Mouse (Mus musculus) brain, embryonic 18.5 days (tissue): ENCODE measurements around the gene Lrrc4.

ENCODE experiments used
- DNase-seq: peaks from one replicate; pipeline ENCODE4 v3.0.0-alpha.2; 2012; ENCODE audit warnings: low read depth, low spot score

Lrrc4 gene

GRCm38 (mm10) chr6:28831011-28831853 is at the start of gene Lrrc4:
Lrrc4 (minus strand) TSS chr6:28831747.
- no peak for DNase-seq

GRCm38 (mm10) chr6:28880909-28881308 is 49.4 kb upstream of the Lrrc4 start:
- DNase-seq, result no peak

- DNase-seq, result no peak
Measured at GRCm38 (mm10) chr6:28879315-28879714, 47.8 kb upstream of the Lrrc4 start.

DNA sequence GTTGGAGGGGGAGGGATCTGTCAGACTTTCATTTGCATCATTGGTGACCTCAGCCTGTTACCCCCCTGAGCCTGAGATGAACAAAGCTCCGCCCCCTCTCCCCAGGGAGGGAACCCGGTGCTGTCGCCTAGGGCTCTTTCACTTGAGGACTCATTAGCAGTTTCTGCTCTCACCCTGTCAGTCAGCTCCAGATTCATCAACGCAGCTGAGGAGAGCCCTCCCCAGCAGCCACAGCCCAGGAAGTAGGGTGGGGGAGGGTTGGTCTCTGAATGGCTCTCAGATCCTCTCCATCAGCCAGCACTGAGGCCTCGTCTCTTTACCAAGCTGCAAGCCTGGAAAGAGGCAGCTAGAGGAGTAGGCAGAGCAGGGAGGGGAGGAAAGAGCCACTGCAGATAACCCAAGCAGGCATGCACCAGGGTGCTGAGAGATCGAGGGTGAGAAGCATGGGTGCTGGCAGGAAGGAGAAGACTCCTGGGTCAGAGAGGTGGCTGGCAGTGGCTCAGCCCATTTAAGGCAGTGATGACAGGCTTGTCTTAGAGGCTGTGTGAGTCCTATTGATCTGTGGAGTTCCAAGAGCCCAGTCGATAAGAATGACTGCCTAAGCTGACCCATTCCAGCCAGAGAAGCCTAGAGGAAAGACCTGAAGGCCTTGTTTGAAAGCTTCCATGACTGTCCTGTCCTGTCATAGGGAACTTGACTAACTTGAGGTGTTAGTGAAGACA is 46.6 kb upstream of the Lrrc4 start:
- DNase-seq, result no peak

DNA sequence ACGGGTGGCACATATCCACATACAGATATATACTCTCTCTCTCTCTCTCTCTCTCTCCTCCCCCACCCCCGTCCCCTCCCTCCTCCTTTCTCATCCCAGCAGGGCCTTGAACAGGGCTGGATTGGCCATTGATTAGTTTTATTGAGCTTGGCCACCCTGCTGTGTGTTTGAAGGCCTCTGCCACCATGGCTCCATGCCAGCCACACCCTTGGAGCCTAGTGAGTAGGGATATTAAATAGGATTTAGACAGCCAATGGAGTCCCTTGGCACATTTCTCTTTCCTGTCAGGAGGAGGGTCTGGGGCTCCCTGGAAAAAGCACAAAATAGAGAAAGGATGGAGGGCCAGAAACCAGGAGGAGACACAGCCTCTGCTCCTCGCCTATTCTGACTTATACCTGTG is 44.9 kb upstream of the Lrrc4 start:
- no peak for DNase-seq

GRCm38 (mm10) chr6:28875333-28875732 is 43.8 kb upstream of the Lrrc4 start:
- DNase-seq, result no peak

- no peak for DNase-seq
Measured at GRCm38 (mm10) chr6:28874759-28875158, 43.2 kb upstream of the Lrrc4 start.

DNA sequence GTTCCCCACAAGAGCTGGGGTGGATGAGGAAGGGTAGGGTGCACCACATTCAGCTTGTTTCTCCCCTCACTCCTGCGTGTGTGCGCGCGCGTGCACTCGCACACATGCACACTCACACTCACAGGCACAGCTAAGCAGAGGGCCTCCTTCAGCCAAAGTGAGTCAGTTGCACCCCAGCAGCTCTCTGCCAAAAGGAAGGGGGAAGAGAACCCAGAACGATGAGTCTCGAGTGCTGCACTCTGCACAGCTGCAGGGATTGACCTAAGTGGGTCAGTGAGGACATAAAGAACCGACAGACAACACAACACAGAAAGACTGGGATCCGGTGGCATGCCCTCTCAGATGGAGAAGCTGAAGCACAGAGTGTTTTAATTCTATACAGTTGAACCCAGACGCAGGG is 42.5 kb upstream of the Lrrc4 start:
- DNase-seq, result no peak

DNA sequence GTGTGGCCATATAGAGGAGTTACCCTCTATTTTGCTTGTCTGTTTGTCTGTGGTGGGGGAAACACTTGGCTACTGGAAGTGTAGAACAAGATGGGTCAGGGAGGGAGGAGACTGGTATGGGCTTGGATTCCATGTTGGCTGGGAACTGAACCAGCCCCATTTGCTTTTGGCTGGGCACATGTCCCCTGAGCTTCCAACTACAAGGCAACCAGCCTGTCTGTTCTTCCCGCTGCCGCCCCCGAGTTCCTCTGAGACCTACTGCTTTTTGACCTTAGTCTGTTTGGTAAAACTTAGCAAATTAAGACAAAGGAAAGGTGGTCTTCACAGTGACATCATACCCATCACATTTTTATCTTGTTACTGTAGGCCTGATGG is 40.9 kb upstream of the Lrrc4 start:
- DNase-seq, result no peak

DNA sequence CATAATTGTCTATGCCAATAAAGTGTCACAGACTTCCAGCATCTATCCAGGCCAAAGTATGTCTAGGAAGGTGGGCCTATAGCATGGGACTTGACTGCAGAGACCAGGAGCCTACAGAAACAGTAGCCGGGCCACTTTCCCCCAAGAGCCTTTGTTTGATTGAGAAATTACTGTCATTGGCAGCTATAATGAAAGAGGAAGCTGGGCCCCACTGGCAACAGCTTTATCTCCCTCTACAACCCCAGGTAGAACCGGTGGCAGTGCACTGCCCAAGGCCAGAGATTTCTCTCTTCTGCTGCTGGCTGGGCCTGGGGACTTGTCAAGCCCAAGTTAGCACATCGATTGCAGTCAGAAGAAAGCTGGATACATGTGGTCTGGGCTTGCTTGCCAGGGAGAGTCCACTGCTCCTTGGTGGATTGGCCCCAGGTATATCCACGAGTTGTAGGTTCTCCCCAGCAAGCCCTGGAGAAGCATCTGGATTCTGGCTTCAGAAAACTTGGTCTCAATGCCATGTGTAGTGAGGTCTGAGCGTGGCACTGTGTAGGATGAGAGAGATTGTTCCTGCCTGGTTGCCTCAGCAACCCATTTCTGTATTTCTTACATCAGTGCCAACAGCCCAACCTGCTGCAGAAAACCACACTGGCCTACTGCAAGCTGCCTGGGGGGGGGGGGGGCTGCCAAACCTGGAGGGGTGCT is 40.3 kb upstream of the Lrrc4 start:
- no peak for DNase-seq

DNA sequence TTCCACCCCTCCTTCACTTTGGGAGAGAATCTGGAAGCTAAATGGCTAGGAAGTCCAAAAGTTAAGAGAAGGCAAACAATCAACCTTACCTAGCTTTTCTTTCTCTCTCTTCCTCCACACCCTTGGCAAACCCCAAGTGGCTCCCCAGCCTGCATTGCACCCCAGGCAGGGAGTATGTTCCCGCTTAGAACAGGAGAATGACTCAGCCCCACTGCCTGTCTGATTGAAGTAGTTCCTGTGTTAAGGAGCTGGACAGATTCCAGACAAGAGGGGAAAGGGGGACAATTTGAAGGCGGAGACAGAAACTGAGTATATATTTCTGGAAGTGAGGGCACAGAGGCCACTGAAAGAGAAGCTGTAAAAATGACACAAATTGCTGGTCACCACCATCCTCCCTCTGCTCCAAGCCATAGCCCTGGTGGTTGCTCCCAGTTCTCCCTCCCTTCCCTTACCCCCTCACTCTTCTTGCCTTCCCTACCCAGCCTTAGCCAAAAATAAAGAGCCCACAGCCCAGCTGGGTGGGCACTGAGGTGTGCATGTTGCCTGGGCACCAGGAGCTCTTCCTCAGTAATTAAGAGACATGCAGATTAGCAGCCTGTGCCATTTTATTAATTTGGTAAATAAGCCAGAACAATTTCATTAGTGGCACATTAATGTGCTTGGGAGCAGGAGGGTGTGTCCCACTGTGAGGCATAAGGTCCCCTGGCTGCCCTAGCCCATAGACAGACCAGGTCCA is 36.1 kb upstream of the Lrrc4 start:
- no peak for DNase-seq

GRCm38 (mm10) chr6:28866206-28866605 is 34.7 kb upstream of the Lrrc4 start:
- no peak for DNase-seq

- DNase-seq, result no peak
Measured at GRCm38 (mm10) chr6:28865112-28865511, 33.6 kb upstream of the Lrrc4 start.

DNA sequence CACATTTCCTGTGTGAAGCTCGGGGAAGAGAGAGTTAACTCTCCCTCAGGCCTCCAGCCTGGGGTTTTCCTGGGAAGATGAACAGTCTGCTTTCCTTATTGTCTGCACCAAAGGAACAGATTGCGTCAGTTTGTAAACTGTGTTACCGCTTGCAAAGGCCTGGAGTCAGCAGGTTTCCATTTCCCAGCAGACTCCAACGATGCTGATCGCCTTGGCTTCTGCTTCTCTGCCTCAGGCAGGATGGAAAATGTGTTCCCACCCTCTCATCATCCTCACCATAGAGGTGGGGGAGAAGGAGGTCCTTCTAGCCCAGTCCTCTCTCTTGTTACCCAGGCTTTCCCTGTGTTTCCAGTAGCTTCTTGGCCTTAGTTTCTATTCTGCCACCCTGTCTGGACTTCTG is 33.1 kb upstream of the Lrrc4 start:
- DNase-seq, result no peak

GRCm38 (mm10) chr6:28862304-28862703 is 30.8 kb upstream of the Lrrc4 start:
- DNase-seq, result no peak

GRCm38 (mm10) chr6:28860922-28861321 is 29.4 kb upstream of the Lrrc4 start:
- DNase-seq, result no peak

DNA sequence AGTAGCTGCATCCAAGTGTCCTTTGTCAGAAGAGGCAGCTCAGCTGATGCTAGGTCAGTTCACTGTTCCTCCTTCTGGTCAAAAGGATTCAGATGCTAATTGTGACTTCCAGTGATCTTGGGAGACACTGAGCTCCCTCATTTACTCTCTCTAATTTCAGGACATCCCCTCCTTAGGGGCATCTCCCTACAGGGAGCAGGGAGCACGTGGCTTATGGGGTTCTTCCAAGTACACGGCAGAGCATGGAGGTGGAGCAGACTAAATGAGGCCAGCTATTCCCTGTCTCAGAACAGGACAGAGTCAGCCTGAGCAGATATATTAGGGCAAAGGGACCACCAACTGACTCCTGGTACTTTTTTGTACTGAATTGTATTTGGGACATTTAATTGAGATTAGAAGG is 28.9 kb upstream of the Lrrc4 start:
- DNase-seq, result no peak

- DNase-seq, result no peak
Measured at GRCm38 (mm10) chr6:28859094-28859493, 27.5 kb upstream of the Lrrc4 start.

DNA sequence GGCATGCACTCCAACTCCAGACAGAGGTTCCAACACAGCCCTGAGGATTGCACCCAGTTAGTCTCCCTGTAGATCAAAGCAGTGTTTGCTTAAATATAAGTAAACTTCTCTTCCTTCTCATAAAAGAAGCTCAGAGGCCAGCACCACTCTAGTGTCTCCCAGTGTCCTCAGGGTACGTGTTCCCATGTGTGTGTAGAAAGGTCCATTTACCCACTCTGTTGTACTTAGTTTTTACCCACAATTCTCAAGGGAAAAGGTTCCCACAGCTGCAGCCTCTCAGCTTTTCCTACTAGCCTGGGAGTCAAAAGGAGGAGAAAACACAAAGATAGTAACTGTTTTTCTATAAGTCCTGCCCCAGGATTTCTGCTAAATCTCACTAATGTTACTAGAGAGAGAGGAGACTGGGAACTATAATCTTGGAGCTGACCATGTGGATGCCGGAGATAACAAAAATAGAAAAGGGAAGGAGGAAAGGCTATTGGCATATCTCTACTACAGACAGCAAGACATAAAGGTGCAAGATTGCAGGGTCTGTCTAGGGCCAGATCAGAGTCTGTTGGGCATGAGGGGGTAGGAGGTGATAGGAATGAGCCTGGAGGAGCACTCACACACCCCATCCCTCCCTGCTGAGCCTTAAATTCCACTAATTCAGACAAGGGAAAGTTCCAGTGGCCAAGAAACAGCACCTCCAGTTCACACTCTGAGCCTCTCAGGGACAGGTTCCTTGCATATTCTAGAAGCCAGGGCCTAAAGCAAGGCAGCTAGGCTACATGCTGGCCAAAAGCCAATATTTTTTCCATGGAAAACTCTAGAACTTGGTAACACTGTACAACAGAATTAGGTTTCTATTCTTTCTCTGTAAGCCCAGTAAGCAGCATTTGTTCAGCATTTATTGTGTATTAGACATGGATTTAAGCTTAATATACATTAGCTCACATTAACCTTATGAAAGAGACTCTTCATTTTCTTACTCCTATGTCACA is 25.9 kb upstream of the Lrrc4 start:
- DNase-seq, result no peak

DNA sequence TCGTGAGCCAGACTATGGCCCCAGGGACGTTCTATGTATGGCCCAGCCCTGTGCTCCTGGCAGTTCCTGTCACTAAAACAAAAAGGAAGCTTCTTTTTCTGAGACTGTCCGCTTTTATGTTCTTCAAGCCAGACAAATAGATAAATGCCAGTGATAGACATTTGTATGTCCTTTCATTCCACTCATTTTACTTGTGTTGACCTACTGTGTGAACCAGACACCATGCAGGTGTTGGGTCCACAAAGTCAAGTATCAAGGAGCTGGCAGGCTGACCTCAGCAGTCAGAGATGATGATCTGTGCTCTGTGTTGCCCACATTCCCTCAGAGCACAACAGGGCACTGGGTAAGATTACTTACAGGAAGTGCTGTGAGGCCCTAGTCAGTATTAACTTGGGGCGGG is 25.2 kb upstream of the Lrrc4 start:
- no peak for DNase-seq

DNA sequence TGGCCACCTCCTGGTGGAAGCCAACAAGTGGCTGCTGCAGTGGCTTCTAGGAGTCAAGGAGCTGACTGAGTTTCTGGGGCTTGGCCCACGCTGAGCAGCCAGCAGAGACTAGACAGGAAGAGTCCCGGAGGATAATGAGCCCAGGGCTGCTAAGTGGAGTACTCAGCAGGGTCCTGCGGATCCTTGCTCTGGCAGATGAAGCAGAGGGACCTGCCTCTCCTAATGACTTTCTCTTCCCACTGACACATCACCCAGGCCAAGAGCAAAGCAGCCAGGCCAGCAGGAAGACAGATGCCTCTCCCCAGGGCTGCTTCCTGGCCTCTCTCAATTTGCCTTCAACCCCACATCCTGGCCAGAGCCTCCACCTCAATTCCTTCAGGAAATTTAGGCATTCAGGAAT is 23.9 kb upstream of the Lrrc4 start:
- DNase-seq, result no peak
